Mouse (Mus musculus) cerebellum, adult 11-12 months (tissue): Measurements from ENCODE around the gene Eif5a.

Experiments used
- DNase-seq: peaks from one replicate; pipeline ENCODE4 v3.0.0; 2022

Eif5a gene

DNA sequence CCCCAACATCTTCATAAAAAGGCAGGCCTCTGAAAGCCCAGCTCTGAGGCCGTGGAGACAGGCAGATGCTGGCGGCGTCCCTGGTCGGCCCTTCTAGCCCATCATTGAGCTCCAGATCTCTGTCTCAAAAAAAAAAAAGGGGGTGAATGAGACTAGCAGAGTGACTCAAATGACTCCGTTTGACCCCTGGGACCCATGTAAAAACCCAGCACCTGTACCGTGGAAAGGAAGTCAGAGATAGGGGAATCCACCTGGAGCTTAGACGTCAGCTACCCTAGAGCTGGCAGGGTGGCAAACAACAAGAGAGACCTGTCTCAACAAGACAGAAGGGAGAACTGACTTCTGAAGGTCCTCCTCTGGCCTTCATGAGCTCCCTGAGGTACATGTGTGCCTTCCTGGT, 49.9 kb downstream of the Eif5a start:
- DNase-seq, result no peak

DNA sequence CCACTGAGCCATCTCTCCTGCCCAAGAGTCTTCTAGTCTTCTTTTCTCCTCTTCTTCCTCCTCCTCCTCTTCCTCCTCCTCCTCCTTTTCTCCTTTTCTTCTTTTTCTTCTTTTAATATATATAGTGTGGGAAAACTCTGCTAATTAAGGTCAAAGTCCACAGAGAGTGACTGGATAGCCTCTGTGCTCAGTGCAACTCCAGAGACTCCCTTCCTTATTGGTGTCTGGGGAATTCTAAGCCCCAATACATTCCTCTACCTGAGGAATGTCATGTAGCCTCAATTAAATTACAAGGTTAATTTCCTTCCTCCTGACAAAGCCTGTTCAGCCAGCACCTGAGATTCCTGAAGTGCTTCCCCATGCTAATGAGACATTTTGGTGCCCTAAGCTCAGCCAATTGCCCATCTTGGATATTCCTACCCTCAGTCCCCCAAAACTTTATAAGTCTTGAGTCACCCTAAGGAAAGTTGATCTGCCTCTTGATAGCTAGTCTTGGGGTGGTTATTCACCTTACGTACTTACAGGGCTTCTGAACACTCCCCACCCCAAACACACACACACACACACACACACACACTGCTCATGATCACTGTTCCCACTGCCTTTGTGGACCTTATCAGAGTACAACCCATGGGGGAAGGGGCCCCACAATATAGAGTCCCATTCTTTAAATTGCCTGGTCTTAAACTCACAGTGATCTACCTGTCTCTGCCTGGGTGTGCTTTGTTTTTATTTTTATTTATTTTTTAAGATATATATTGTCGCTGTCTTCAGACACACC, 51.3 kb downstream of the Eif5a start:
- no peak for DNase-seq

DNA sequence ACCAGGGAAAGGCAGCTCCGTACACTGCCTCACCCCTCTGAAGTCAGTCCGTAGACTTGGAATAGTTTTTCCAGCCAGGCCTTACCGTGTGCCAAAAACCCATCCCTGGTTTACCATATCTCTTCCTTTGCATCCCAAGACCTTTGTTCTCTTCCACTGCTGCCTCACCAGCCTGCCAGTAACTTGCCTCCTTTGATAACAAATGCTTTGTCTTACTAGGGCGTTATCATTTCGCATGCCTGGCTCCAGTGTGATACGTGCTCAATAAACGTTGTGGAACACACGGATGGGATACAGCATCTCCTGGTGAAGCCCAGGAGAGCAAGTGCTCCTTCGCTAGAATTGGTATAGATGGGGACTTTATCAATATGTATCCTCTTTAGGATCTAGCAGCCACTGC, 54.4 kb downstream of the Eif5a start:
- no peak for DNase-seq
